Mouse (Mus musculus) testis, adult 2 months (tissue): ENCODE measurements at regions not wholly inside any gene's neighbourhood (a gene's known extent, or its start where the extent isn't known, plus 50 kb on each side); places are given as distances from the start of the nearest gene placed in this dataset.
A peak's percentile ranks its signal among the peaks of the same experiment; 100 is the strongest.

Experiments used
- H3K27ac ChIP-seq: fragments of 200-500 bp; 2 replicates; pipeline ENCODE4 v1.5.1; 2012; ENCODE audit warnings: low read depth, low read length; ENCODE audit not compliant: control insufficient read depth, insufficient read depth
- H3K27me3 ChIP-seq: fragments of 200-500 bp; 2 replicates; pipeline ENCODE4 v1.6.1; 2012; ENCODE audit warnings: mild to moderate bottlenecking, low read length, moderate library complexity; ENCODE audit not compliant: control insufficient read depth, insufficient read depth
- H3K36me3 ChIP-seq: fragments of 200-500 bp; 2 replicates; pipeline ENCODE4 v1.6.1; 2012; ENCODE audit warnings: mild to moderate bottlenecking, low read length; ENCODE audit not compliant: control insufficient read depth, insufficient read depth
- H3K4me1 ChIP-seq: fragments of 200-500 bp; 2 replicates; pipeline ENCODE4 v1.6.1; 2012; ENCODE audit warnings: low read length; ENCODE audit not compliant: control insufficient read depth, insufficient read depth
- H3K4me3 ChIP-seq: fragments of 200-500 bp; 2 replicates; pipeline ENCODE4 v1.5.1; 2012; ENCODE audit warnings: low read depth, mild to moderate bottlenecking, low read length, moderate library complexity, mixed read lengths; ENCODE audit not compliant: control insufficient read depth
- CTCF ChIP-seq: fragments of 200-500 bp; IDR thresholded peaks from 2 replicates; pipeline ENCODE4 v1.5.1; 2012; ENCODE audit warnings: low read depth, mild to moderate bottlenecking, inconsistent platforms, low read length, moderate library complexity; ENCODE audit not compliant: control insufficient read depth, insufficient read depth, insufficient replicate concordance
- POLR2A ChIP-seq: fragments of 200-500 bp; IDR thresholded peaks from 2 replicates; pipeline ENCODE4 v1.6.1; 2012; ENCODE audit warnings: low read depth, mild to moderate bottlenecking, inconsistent platforms, low read length, moderate library complexity; ENCODE audit not compliant: control insufficient read depth

- H3K27ac ChIP-seq: no peak overlapping the region
- H3K4me1 ChIP-seq: no peaks in the 10 kb centered on the region
- TF ChIP-seq POLR2A (no peak), CTCF (no peak)
- H3K27me3 ChIP-seq: no peaks in the 10 kb centered on the region
- H3K4me3 ChIP-seq: no peak overlapping the region
- no peaks in the 10 kb centered on the region for H3K36me3 ChIP-seq
These were observed 214.7 kb upstream of the Ccdc122 start for GRCm38 (mm10) chr14:76821892-76822291.

- Histone ChIP-seq H3K4me1 (no peaks in the 10 kb centered on the region), H3K27ac (no peak overlapping the region), H3K4me3 (no peak overlapping the region), H3K36me3 (no peaks in the 10 kb centered on the region), H3K27me3 (no peaks in the 10 kb centered on the region)
- no peak for TF ChIP-seq CTCF
- TF ChIP-seq POLR2A: no peak
These were observed 215.1 kb upstream of the Ccdc122 start for GRCm38 (mm10) chr14:76821484-76821883.

- TF ChIP-seq CTCF: no peak
- no peak for TF ChIP-seq POLR2A
- Histone ChIP-seq H3K27ac (no peak overlapping the region), H3K27me3 (no peaks in the 10 kb centered on the region), H3K36me3 (no peaks in the 10 kb centered on the region), H3K4me3 (no peak overlapping the region), H3K4me1 (no peaks in the 10 kb centered on the region)
These were observed 215.6 kb upstream of the Ccdc122 start for GRCm38 (mm10) chr14:76820989-76821388.

GRCm38 (mm10) chr14:76819690-76820089 is 216.9 kb upstream of the Ccdc122 start:
- Histone ChIP-seq H3K36me3 (no peaks in the 10 kb centered on the region), H3K4me3 (no peak overlapping the region), H3K4me1 (no peaks in the 10 kb centered on the region), H3K27me3 (no peaks in the 10 kb centered on the region), H3K27ac (peak overlapping the region; percentile 65; the same call in 1 of the 2 replicates)
- TF ChIP-seq POLR2A: no peak
- no peak for TF ChIP-seq CTCF

- Histone ChIP-seq H3K4me1 (no peaks in the 10 kb centered on the region), H3K27ac (0 out of 2 replicates have a peak overlapping the region, but pooled peaks have one; percentile 15), H3K4me3 (no peak overlapping the region), H3K36me3 (no peaks in the 10 kb centered on the region), H3K27me3 (no peaks in the 10 kb centered on the region)
- TF ChIP-seq CTCF (no peak), POLR2A (no peak)
These were observed 218.1 kb upstream of the Ccdc122 start for GRCm38 (mm10) chr14:76818256-76819010.

GRCm38 (mm10) chr14:76817189-76817772 is 219.3 kb upstream of the Ccdc122 start:
- TF ChIP-seq POLR2A: no peak
- TF ChIP-seq CTCF: no peak
- Histone ChIP-seq H3K27me3 (no peaks in the 10 kb centered on the region), H3K4me1 (peaks cover 1% of the 10 kb centered on the region), H3K27ac (no peak overlapping the region), H3K4me3 (no peak overlapping the region), H3K36me3 (no peaks in the 10 kb centered on the region)

GRCm38 (mm10) chr14:76816666-76817065 is 219.9 kb upstream of the Ccdc122 start:
- Histone ChIP-seq H3K27ac (no peak overlapping the region), H3K27me3 (no peaks in the 10 kb centered on the region), H3K4me1 (peaks cover 8% of the 10 kb centered on the region), H3K36me3 (no peaks in the 10 kb centered on the region), H3K4me3 (no peak overlapping the region)
- TF ChIP-seq CTCF: no peak
